Mouse (Mus musculus): ENCODE measurements around the gene Ophn1.

The Ophn1 gene

GRCm38 (mm10) chrX:98890406-98891116 is at the start of gene Ophn1:
Gene Ophn1, minus strand, starts transcription at chrX:98891025.
- in situ Hi-C loops (cut with MboI, MseI) = no loop called here

- in situ Hi-C loops (cut with MboI, MseI) = no loop called here
Observed at GRCm38 (mm10) chrX:98937555-98938294, 46.9 kb upstream of the Ophn1 start.

GRCm38 (mm10) chrX:98936707-98937554 is 46.1 kb upstream of the Ophn1 start:
- in situ Hi-C loops (cut with MboI, MseI) = no loop called here

GRCm38 (mm10) chrX:98936101-98936500 is 45.3 kb upstream of the Ophn1 start, which contains the start of gene Yipf6:
Gene Yipf6, plus strand, starts transcription at chrX:98936316.
- in situ Hi-C loops (cut with MboI, MseI) = no loop called here

GRCm38 (mm10) chrX:98919423-98919822 is 28.6 kb upstream of the Ophn1 start:
- in situ Hi-C loops (cut with MboI, MseI) = no loop called here

GRCm38 (mm10) chrX:98908910-98909309 is 18.1 kb upstream of the Ophn1 start:
- in situ Hi-C loops (cut with MboI, MseI) = no loop called here

- in situ Hi-C loops (cut with MboI, MseI) = no loop called here
Observed at GRCm38 (mm10) chrX:98904226-98904625, 13.4 kb upstream of the Ophn1 start.

GRCm38 (mm10) chrX:98898307-98898706 is 7.5 kb upstream of the Ophn1 start:
- in situ Hi-C loops (cut with MboI, MseI) = no loop called here

GRCm38 (mm10) chrX:98890072-98890405 is 786 bp downstream of the Ophn1 start:
- in situ Hi-C loops (cut with MboI, MseI) = no loop called here

- in situ Hi-C loops (cut with MboI, MseI) = no loop called here
Observed at GRCm38 (mm10) chrX:98881983-98882382, 8.8 kb downstream of the Ophn1 start.

GRCm38 (mm10) chrX:98881085-98881484 is 9.7 kb downstream of the Ophn1 start:
- in situ Hi-C loops (cut with MboI, MseI) = no loop called here

GRCm38 (mm10) chrX:98880314-98880713 is 10.5 kb downstream of the Ophn1 start:
- in situ Hi-C loops (cut with MboI, MseI) = no loop called here

- in situ Hi-C loops (cut with MboI, MseI) = no loop called here
Observed at GRCm38 (mm10) chrX:98875144-98875543, 15.7 kb downstream of the Ophn1 start.

GRCm38 (mm10) chrX:98874086-98874485 is 16.7 kb downstream of the Ophn1 start:
- in situ Hi-C loops (cut with MboI, MseI) = no loop called here

- in situ Hi-C loops (cut with MboI, MseI) = no loop called here
Observed at GRCm38 (mm10) chrX:98872064-98872463, 18.8 kb downstream of the Ophn1 start.

GRCm38 (mm10) chrX:98870541-98870940 is 20.3 kb downstream of the Ophn1 start:
- in situ Hi-C loops (cut with MboI, MseI) = no loop called here

GRCm38 (mm10) chrX:98869735-98870134 is 21.1 kb downstream of the Ophn1 start:
- in situ Hi-C loops (cut with MboI, MseI) = no loop called here

- in situ Hi-C loops (cut with MboI, MseI) = no loop called here
Observed at GRCm38 (mm10) chrX:98869165-98869564, 21.7 kb downstream of the Ophn1 start.

- in situ Hi-C loops (cut with MboI, MseI) = no loop called here
Observed at GRCm38 (mm10) chrX:98860167-98860566, 30.7 kb downstream of the Ophn1 start.

GRCm38 (mm10) chrX:98856046-98856445 is 34.8 kb downstream of the Ophn1 start:
- in situ Hi-C loops (cut with MboI, MseI) = loop anchor here (10.0 kb wide), 1 partner anchor 1399 kb away; no protein-coding TSS in a partner anchor

GRCm38 (mm10) chrX:98850869-98851268 is 40.0 kb downstream of the Ophn1 start:
- in situ Hi-C loops (cut with MboI, MseI) = loop anchor here (10.0 kb wide), 1 partner anchor 1404 kb away; no protein-coding TSS in a partner anchor

- in situ Hi-C loops (cut with MboI, MseI) = no loop called here
Observed at GRCm38 (mm10) chrX:98841606-98842005, 49.2 kb downstream of the Ophn1 start.
